Mouse (Mus musculus) cerebellum, adult 9-10 months (tissue): Measurements from ENCODE around the gene Vmn2r25.
"Not testable (repeated sequence)": the region's sequence is repeated elsewhere in the genome, so short reads cannot be mapped to it uniquely, and the experiment has no call there.

Experiments
- DNase-seq: peaks from one replicate; pipeline ENCODE4 v3.0.0; 2022

Gene Vmn2r25

DNA sequence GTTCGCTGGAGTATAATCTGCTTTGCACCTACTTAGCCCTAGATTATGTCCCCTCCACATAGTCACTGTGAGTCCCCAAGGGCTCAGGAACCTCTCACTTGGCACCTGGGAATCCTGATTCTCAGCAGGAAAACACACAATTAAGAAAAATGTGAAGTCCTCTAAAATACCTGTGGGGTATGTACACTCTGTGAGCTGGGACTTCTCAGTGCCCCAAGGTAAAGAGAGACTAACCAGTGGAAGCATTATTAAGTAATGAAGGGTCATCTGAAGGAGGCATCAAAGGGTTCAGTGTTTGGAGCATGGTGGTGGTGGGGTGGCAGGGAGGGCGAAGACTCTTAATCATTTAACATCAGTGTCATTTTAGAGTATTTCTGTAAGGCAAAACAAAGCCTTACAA is at the start of gene Vmn2r25:
Gene Vmn2r25 (minus strand): TSS at position 101 of the 400 bp plus-strand sequence.
- not testable (repeated sequence) for DNase-seq

DNA sequence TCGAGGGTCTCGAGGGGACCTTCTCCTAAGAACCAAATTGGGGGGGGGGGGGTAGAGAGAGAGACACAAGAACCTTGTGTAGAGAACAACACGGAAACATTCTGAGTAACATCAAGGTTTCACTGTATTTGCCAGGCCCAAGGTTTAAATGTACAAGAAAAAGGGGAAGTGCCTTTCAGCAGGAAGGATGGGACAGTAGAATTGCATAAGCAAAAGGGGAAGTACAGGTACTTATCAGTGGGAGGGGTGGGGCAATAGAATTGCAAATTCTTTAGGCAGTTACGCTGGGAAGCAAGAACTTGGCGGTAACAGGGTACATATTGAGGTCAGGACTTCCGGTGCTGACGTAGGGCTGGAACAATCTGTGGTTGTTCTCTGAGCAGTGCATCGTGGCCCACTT is 33.3 kb downstream of the Vmn2r25 start:
- no peak for DNase-seq

DNA sequence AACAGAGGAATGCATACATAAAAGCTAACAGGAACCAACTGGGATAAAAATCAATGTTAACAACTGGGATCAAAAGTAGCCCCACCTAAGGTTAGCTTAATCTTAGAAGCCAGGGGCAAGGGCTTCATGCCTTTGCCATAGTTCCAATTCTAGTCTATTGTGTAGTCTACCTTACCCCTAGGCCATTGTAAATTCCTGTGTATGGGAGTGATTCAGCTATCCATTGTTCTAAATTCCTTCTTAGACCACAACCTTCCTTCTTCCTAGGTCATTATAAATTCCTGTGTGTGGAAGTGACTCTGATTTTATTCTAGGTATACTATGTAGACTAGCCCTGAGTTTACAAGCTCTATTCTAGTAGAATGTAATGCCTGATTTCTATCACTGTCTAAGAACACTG is 43.0 kb downstream of the Vmn2r25 start:
- not testable (repeated sequence) for DNase-seq

DNA sequence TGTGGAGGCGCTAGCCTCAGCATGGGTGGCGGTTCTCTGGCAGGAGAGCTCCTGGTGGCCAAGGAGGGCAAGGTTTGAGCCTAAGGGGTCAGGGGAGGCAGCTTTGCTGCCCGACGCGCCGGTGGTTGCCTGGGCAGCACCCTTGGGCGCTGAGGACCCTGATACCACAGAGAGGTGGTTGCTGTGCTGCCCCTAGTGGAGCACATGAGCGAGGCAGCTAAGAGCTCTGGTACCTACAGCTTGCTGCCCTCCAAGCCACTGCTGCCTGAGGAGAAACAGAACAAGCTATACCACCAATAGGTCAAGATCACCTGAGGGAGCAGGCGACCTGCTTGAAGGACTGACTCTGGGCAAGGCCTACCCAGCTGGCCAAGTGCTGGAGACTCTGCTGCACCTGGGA is 59.5 kb downstream of the Vmn2r25 start:
- no peak for DNase-seq

DNA sequence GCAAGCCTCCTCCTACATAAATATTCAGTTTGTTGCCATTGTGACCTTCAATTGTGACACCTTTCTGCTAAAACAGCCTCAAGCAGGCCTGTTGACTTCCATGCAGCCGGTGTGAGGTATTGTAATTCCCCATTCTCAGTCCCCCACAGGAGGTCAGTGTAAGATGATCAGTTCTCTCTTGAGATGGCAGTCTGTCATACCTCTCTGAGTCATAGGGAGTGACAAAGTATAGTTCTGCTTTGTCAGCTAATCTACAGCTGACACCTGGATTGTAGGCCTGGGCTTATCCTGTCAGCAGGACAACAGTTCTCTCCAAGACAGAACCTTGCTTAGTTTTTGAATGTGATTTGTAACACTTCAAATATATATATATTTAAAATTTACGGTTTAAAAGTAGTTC is 68.4 kb downstream of the Vmn2r25 start:
- DNase-seq = no peak

DNA sequence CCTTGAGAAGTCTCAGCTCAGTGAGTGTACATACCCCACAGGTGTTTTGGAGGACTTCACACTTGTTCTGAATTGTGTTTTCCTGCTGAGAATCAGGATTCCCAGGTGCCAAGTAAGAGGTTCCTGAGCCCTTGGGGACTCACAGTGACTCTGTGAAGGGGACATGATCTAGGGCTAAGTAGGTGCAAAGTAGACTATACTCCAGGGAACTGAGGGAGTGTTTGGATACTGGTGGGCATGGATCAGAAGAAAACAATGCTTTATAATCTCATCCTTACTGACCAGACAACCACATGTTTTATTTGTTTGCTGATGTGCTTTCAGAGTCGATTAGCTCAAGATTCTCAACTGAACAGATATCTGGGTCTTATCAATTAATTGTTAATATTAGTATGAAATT is 74.7 kb downstream of the Vmn2r25 start, which contains the start of gene Vmn2r24:
Gene Vmn2r24 (plus strand): TSS at position 301 of the 400 bp plus-strand sequence.
- no peak for DNase-seq
